Mouse (Mus musculus) liver, embryonic 15.5 days (tissue): ENCODE data around the gene Tbc1d30. TPM values are rescaled to one million over a fixed set of nuclear protein-coding genes. Genes with fewer than 3 reads are reported as not detected.

ENCODE experiments used
- ATAC-seq: fragments of 200-750 bp; cut with Nextera tagmentation; 2 replicates; pipeline ENCODE4 v1.8.0; 2017; ENCODE audit warnings: moderate number of reproducible peaks, mild to moderate bottlenecking, moderate library complexity; ENCODE audit not compliant: insufficient read depth
- H3K27ac ChIP-seq: fragments of 300-500 bp; sonication (generic); replicated peaks from 2 replicates; pipeline ENCODE4 v1.5.1; 2015; ENCODE audit warnings: mild to moderate bottlenecking, inconsistent platforms
- H3K27me3 ChIP-seq: fragments of 300-500 bp; sonication (generic); 2 replicates; pipeline ENCODE4 v1.6.1; 2015; ENCODE audit warnings: mild to moderate bottlenecking, inconsistent platforms
- H3K36me3 ChIP-seq: fragments of 300-500 bp; sonication (generic); replicated peaks from 2 replicates; pipeline ENCODE4 v1.6.1; 2015; ENCODE audit warnings: moderate library complexity, mild to moderate bottlenecking, inconsistent platforms
- H3K4me1 ChIP-seq: fragments of 300-500 bp; sonication (generic); replicated peaks from 2 replicates; pipeline ENCODE4 v1.6.1; 2015; ENCODE audit warnings: inconsistent platforms
- H3K4me2 ChIP-seq: fragments of 300-500 bp; sonication (generic); 2 replicates; pipeline ENCODE4 v1.6.1; 2015; ENCODE audit warnings: moderate library complexity, mild to moderate bottlenecking, inconsistent platforms
- H3K4me3 ChIP-seq: fragments of 300-500 bp; sonication (generic); replicated peaks from 2 replicates; pipeline ENCODE4 v1.5.1; 2015; ENCODE audit warnings: mild to moderate bottlenecking, inconsistent platforms
- H3K9ac ChIP-seq: fragments of 300-500 bp; sonication (generic); 2 replicates; pipeline ENCODE4 v1.6.1; 2015; ENCODE audit warnings: moderate library complexity, mild to moderate bottlenecking, inconsistent platforms
- H3K9me3 ChIP-seq: fragments of 300-500 bp; sonication (generic); replicated peaks from 2 replicates; pipeline ENCODE4 v1.6.1; 2016; ENCODE audit warnings: inconsistent platforms
- WGBS: fragments of 180-500 bp; shearing (Covaris S2); methylation state at CpG from one replicate; pipeline ENCODE4 v1.1.7; 2015; ENCODE audit warnings: mixed read lengths; ENCODE audit not compliant: insufficient replicate concordance; 5-methylcytosine and 5-hydroxymethylcytosine counted together
- polyA plus RNA-seq: library from polyadenylated mRNA; unstranded; fragments of >200 nt; fragmentation: Nextera tagmentation; extraction: Ambion mirVana; gene quantifications from 2 replicates; pipeline ENCODE4 v1.2.1, GENCODE M21; 2015

The Tbc1d30 gene
- polyA plus RNA-seq: 0.31 and 0.36 TPM in 2 replicates

DNA sequence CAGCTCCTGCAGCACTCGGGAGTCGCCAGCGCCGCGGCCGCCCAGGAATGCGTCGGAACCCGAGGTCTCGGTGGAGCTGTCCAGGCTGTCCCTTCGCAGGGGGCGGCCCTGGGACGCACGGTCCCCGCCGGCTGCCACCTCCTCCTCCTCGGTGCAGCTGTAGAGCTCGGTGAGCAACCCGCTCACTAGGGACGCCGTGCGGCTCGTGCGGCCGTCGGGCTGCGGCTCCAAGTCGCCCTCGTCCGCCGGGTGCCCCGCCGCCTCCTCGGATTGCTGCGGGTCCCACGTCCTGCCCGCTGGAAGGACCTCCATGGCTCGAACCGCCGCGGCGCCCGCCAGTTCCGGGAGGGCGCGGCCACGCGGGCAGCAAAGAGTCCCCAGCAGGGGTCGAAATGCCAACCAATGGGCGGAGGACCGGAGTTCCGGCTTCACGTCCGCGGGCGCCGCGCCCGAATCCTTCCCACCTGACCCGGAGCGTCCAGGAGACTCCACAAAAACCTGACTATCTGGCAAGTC is at the start of gene Tbc1d30:
Gene Tbc1d30 (minus strand): TSS at position 213 of the 516 bp plus-strand sequence.
- H3K4me1 ChIP-seq: peaks cover 11% of the 10 kb centered on the region; the same call in 1 of the 2 replicates
- WGBS: 0% methylated on average over 61 of the region's 61 CpGs
- peaks cover 49% of the 10 kb centered on the region for H3K27me3 ChIP-seq
- H3K36me3 ChIP-seq: no peaks in the 10 kb centered on the region
- peak within 1 kb of the TSS; percentile 78 for H3K4me2 ChIP-seq
- H3K9ac ChIP-seq: no peak within 1 kb of the TSS
- H3K27ac ChIP-seq: no peak within 1 kb of the TSS
- H3K4me3 ChIP-seq: peak within 1 kb of the TSS; percentile 55
- no peaks in the 10 kb centered on the region for H3K9me3 ChIP-seq
- ATAC-seq: peak; percentile 47

GRCm38 (mm10) chr10:121398599-121398998 is 47.5 kb upstream of the Tbc1d30 start:
- H3K4me2 ChIP-seq: no peak overlapping the region
- H3K27me3 ChIP-seq: no peaks in the 10 kb centered on the region
- no peaks in the 10 kb centered on the region for H3K9me3 ChIP-seq
- 59% methylated on average over 7 of the region's 7 CpGs for WGBS
- H3K27ac ChIP-seq: no peak overlapping the region
- no peak overlapping the region for H3K4me3 ChIP-seq
- peaks cover 24% of the 10 kb centered on the region for H3K36me3 ChIP-seq
- H3K9ac ChIP-seq: no peak overlapping the region
- no peak for ATAC-seq
- H3K4me1 ChIP-seq: no peaks in the 10 kb centered on the region

GRCm38 (mm10) chr10:121395542-121396176 is 44.6 kb upstream of the Tbc1d30 start:
- 80% methylated on average over 20 of the region's 20 CpGs for WGBS

GRCm38 (mm10) chr10:121394789-121395325 is 43.8 kb upstream of the Tbc1d30 start:
- WGBS: 82% methylated on average over 18 of the region's 18 CpGs
- peaks cover 58% of the 10 kb centered on the region for H3K36me3 ChIP-seq
- no peak for ATAC-seq

More at GRCm38 (mm10) chr10:121395542-121396176, 44.6 kb upstream of the Tbc1d30 start:
- H3K9ac ChIP-seq: no peak overlapping the region
- H3K27me3 ChIP-seq: no peaks in the 10 kb centered on the region
- no peak overlapping the region for H3K27ac ChIP-seq
- peaks cover 50% of the 10 kb centered on the region for H3K36me3 ChIP-seq
- no peaks in the 10 kb centered on the region for H3K4me1 ChIP-seq
- no peak overlapping the region for H3K4me2 ChIP-seq
- no peak for ATAC-seq
- H3K4me3 ChIP-seq: no peak overlapping the region
- no peaks in the 10 kb centered on the region for H3K9me3 ChIP-seq

DNA sequence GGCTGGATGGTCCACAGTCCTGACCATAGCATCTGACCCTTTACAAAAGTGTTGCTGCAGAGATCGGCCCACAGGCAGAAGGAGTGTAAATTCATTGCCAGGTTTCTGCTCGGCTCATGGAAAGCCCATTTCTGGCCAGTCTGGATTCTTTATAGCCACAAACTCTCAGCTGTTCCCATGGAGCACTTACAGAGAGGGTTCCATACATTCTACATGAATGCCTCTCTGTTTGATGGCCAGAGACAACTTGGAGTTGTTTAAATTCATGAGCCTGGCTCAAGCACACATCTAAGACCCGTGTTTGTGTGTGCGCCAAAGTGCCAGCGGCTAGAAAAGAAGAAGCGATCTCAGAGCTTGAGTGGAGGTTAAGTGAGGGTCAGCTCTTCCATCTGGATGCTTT is 43.2 kb upstream of the Tbc1d30 start:
- 72% methylated on average over 6 of the region's 6 CpGs for WGBS
- no peak overlapping the region for H3K4me2 ChIP-seq
- no peak overlapping the region for H3K4me3 ChIP-seq
- no peak for ATAC-seq
- peaks cover 62% of the 10 kb centered on the region for H3K36me3 ChIP-seq
- H3K27me3 ChIP-seq: no peaks in the 10 kb centered on the region
- no peaks in the 10 kb centered on the region for H3K4me1 ChIP-seq
- H3K9me3 ChIP-seq: no peaks in the 10 kb centered on the region
- H3K9ac ChIP-seq: no peak overlapping the region
- no peak overlapping the region for H3K27ac ChIP-seq

More at GRCm38 (mm10) chr10:121394789-121395325, 43.8 kb upstream of the Tbc1d30 start:
- Histone ChIP-seq H3K27ac (no peak overlapping the region), H3K4me3 (no peak overlapping the region), H3K4me1 (no peaks in the 10 kb centered on the region), H3K9ac (no peak overlapping the region), H3K9me3 (no peaks in the 10 kb centered on the region), H3K4me2 (no peak overlapping the region), H3K27me3 (no peaks in the 10 kb centered on the region)

- H3K4me3 ChIP-seq: no peak overlapping the region
- H3K9me3 ChIP-seq: no peaks in the 10 kb centered on the region
- WGBS: 78% methylated on average over 8 of the region's 8 CpGs
- H3K9ac ChIP-seq: no peak overlapping the region
- no peak for ATAC-seq
- H3K27me3 ChIP-seq: no peaks in the 10 kb centered on the region
- H3K4me1 ChIP-seq: no peaks in the 10 kb centered on the region
- no peak overlapping the region for H3K27ac ChIP-seq
- peaks cover 84% of the 10 kb centered on the region for H3K36me3 ChIP-seq
- no peak overlapping the region for H3K4me2 ChIP-seq
Observed at GRCm38 (mm10) chr10:121391901-121392300, 40.8 kb upstream of the Tbc1d30 start.

DNA sequence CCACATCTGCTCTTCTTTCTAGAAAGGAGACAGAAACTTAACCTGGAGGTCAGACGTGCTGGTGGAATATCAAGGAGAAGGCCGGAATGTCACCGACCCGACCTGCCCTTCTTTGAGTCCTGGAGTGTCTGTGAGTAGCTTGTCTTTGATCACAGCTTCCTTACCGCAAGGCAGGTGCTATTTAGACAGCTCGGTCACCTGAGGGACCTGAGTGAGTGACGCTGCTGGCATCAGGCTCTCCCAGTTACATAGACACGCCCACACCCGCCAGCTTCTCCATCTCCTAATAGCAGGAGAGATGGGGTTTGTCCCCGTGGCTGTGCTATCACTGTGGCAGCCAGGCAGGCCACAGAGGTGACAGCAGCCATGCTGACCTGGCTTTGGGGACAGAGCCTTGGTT is 39.5 kb upstream of the Tbc1d30 start:
- H3K27ac ChIP-seq: no peak overlapping the region
- no peak overlapping the region for H3K9ac ChIP-seq
- no peaks in the 10 kb centered on the region for H3K27me3 ChIP-seq
- ATAC-seq: no peak
- H3K4me2 ChIP-seq: no peak overlapping the region
- peaks cover 81% of the 10 kb centered on the region for H3K36me3 ChIP-seq
- no peaks in the 10 kb centered on the region for H3K4me1 ChIP-seq
- no peak overlapping the region for H3K4me3 ChIP-seq
- H3K9me3 ChIP-seq: no peaks in the 10 kb centered on the region
- 74% methylated on average over 10 of the region's 10 CpGs for WGBS

GRCm38 (mm10) chr10:121386347-121386746 is 35.3 kb upstream of the Tbc1d30 start:
- peaks cover 75% of the 10 kb centered on the region for H3K36me3 ChIP-seq
- no peak for ATAC-seq
- 66% methylated on average over 9 of the region's 9 CpGs for WGBS

GRCm38 (mm10) chr10:121385695-121386094 is 34.6 kb upstream of the Tbc1d30 start:
- H3K36me3 ChIP-seq: peaks cover 75% of the 10 kb centered on the region
- no peak for ATAC-seq
- H3K27me3 ChIP-seq: no peaks in the 10 kb centered on the region
- WGBS: 86% methylated on average over 6 of the region's 6 CpGs
- H3K27ac ChIP-seq: no peak overlapping the region
- no peak overlapping the region for H3K4me3 ChIP-seq
- no peaks in the 10 kb centered on the region for H3K4me1 ChIP-seq
- no peaks in the 10 kb centered on the region for H3K9me3 ChIP-seq
- H3K9ac ChIP-seq: no peak overlapping the region
- no peak overlapping the region for H3K4me2 ChIP-seq

More at GRCm38 (mm10) chr10:121386347-121386746, 35.3 kb upstream of the Tbc1d30 start:
- Histone ChIP-seq H3K4me3 (no peak overlapping the region), H3K9me3 (no peaks in the 10 kb centered on the region), H3K27me3 (no peaks in the 10 kb centered on the region), H3K27ac (no peak overlapping the region), H3K9ac (no peak overlapping the region), H3K4me1 (no peaks in the 10 kb centered on the region), H3K4me2 (no peak overlapping the region)

DNA sequence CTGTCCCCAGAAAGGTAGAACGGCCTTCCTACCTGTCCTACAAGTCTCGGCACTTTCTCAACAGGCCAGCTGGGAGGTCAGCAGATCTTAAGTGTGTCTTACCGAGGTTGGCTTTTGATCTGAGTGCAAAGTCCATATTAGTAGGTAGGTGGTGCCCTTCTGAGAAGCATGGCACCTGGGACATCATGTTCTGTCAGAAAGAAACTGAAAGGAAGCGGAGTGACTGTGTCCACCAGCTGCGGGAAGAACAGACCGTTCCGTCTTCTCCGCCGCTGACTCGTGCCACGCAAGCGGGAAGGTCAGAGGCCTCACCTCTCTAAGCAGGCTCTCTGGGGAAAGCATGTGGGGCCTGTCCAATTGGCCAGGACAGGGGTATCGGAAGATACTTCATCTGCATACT is 33.6 kb upstream of the Tbc1d30 start:
- no peak for ATAC-seq
- Histone ChIP-seq H3K9me3 (no peaks in the 10 kb centered on the region), H3K27me3 (no peaks in the 10 kb centered on the region), H3K36me3 (peaks cover 73% of the 10 kb centered on the region), H3K4me1 (no peaks in the 10 kb centered on the region), H3K4me2 (no peak overlapping the region), H3K9ac (no peak overlapping the region), H3K4me3 (no peak overlapping the region), H3K27ac (no peak overlapping the region)
- 84% methylated on average over 13 of the region's 13 CpGs for WGBS

GRCm38 (mm10) chr10:121381280-121381679 is 30.2 kb upstream of the Tbc1d30 start:
- Histone ChIP-seq H3K9ac (no peak overlapping the region), H3K4me3 (no peak overlapping the region), H3K36me3 (peaks cover 77% of the 10 kb centered on the region), H3K4me1 (no peaks in the 10 kb centered on the region), H3K4me2 (no peak overlapping the region), H3K27me3 (no peaks in the 10 kb centered on the region), H3K27ac (no peak overlapping the region), H3K9me3 (no peaks in the 10 kb centered on the region)
- ATAC-seq: no peak
- WGBS: 86% methylated on average over 18 of the region's 18 CpGs
